Comparison of ENCODE assay signal across 16 mouse cellular contexts in the genomic region with DNA sequence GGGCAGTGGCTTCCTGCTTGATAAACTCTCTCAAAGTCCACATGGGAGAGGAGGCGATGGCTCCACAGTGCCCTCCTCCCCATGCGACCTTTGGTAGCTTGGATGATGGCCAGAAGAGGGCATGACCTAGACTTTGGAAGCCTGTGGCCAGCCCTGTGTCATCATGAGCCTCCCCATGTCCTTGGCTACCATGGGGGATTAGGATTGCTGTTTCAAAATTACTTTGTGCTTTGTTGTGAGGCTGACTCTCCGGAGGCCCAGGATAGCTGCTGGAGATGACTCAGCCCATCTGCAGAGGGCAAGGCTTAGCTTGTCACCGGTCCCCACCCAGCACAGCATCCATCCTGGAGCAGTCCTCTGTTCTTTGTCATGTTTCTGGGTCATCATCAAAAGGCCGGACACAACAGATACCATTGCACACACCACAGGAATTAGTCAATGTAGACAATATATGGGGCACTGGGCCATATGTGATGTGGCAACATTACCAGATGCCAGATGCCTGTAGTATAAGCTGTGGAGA. TPM values are rescaled to one million over a fixed set of nuclear protein-coding genes. Genes with fewer than 3 reads are reported as not detected.
DNase-seq lines count a peak whose midpoint lies in the region; ATAC-seq and TF ChIP-seq lines count a peak whose summit lies in the region.
"Had no signal": no experiment of that assay in that cellular context is flagged by ENCODE, and none has a peak within 500 bp of the region (broad histone marks: within the 10 kb centered on the region; RNA-seq: fewer than 3 reads in every experiment).

No protein-coding gene starts in this region.

- H3K9ac ChIP-seq in lung, embryonic 15.5 days = no peak overlapping the region
- no peak overlapping the region for H3K9ac ChIP-seq in stomach, postnatal 0 days (ENCODE audit: low read length)
- H3K9ac ChIP-seq in neural tube, embryonic 15.5 days (replicated peaks) = no peak overlapping the region
- H3K9ac ChIP-seq: embryonic facial prominence, embryonic 12.5 days; hindbrain, embryonic 14.5 days had no signal

- no peak overlapping the region for H3K4me2 ChIP-seq in lung, embryonic 15.5 days
- H3K4me2 ChIP-seq in stomach, postnatal 0 days (replicated peaks; ENCODE audit: low read depth) = no peak overlapping the region
- H3K4me2 ChIP-seq in neural tube, embryonic 15.5 days = no peak overlapping the region
- H3K4me2 ChIP-seq: embryonic facial prominence, embryonic 12.5 days; heart, embryonic 11.5 days; hindbrain, embryonic 14.5 days had no signal

- peak; percentile 33; the same call in 1 of the 2 replicates for ATAC-seq in lung, embryonic 15.5 days (ENCODE audit: borderline replicate concordance, extremely low read depth, low FRiP score, low TSS enrichment)
- ATAC-seq in stomach, postnatal 0 days (ENCODE audit: low FRiP score, low TSS enrichment) = peak; percentile 52; the same call in 1 of the 2 replicates
- no peak for ATAC-seq in neural tube, embryonic 15.5 days (ENCODE audit: low FRiP score)
- ATAC-seq: forebrain, embryonic 14.5 days had no signal

- no peak for TF ChIP-seq EP300 in stomach, postnatal 0 days (optimal IDR thresholded peaks at IDR 0.05)

- H3K9me3 ChIP-seq in lung, embryonic 15.5 days = no peaks in the 10 kb centered on the region
- H3K9me3 ChIP-seq in stomach, postnatal 0 days (ENCODE audit: control insufficient read depth, low read length) = no peaks in the 10 kb centered on the region
- H3K9me3 ChIP-seq in neural tube, embryonic 15.5 days (replicated peaks) = no peaks in the 10 kb centered on the region
- H3K9me3 ChIP-seq: embryonic facial prominence, embryonic 12.5 days had no signal

- 68% methylated on average over 5 of the region's 5 CpGs for WGBS in lung, embryonic 15.5 days
- 71% methylated on average over 5 of the region's 5 CpGs for WGBS in lung, adult 2 months
- 56% methylated on average over 5 of the region's 5 CpGs for WGBS in stomach, postnatal 0 days
- 84% methylated on average over 5 of the region's 5 CpGs for WGBS in neural tube, embryonic 15.5 days

- no peak overlapping the region for H3K4me3 ChIP-seq in lung, embryonic 15.5 days
- no peak overlapping the region for H3K4me3 ChIP-seq in lung, adult 2 months (replicated peaks; ENCODE audit: extremely low read depth, low read depth, low read length)
- no peak overlapping the region for H3K4me3 ChIP-seq in stomach, postnatal 0 days (ENCODE audit: low read depth, low read length)
- no peak overlapping the region for H3K4me3 ChIP-seq in neural tube, embryonic 15.5 days (replicated peaks)
- H3K4me3 ChIP-seq: embryonic facial prominence, embryonic 12.5 days; left cerebral cortex, adult 2 months had no signal

- no peak for TF ChIP-seq POLR2A in lung, adult 2 months (IDR thresholded peaks at IDR 0.05; ENCODE audit: borderline replicate concordance, extremely low read depth, low read depth, low read length)

- no peak for TF ChIP-seq CTCF in lung, adult 2 months (IDR thresholded peaks at IDR 0.05; ENCODE audit: insufficient read depth, low read length)
- no peak for TF ChIP-seq CTCF in stomach, postnatal 0 days (IDR thresholded peaks at IDR 0.05; ENCODE audit: low read depth)

- no peaks in the 10 kb centered on the region for H3K36me3 ChIP-seq in lung, embryonic 15.5 days
- H3K36me3 ChIP-seq in stomach, postnatal 0 days (ENCODE audit: control insufficient read depth, insufficient read depth, low read length) = no peaks in the 10 kb centered on the region
- H3K36me3 ChIP-seq in neural tube, embryonic 15.5 days = no peaks in the 10 kb centered on the region
- H3K36me3 ChIP-seq: embryonic facial prominence, embryonic 12.5 days had no signal

- no peak overlapping the region for H3K27ac ChIP-seq in lung, embryonic 15.5 days
- H3K27ac ChIP-seq in stomach, postnatal 0 days (replicated peaks) = no peak overlapping the region; the same call in none of the 2 replicates
- no peak overlapping the region for H3K27ac ChIP-seq in neural tube, embryonic 15.5 days (replicated peaks)
- H3K27ac ChIP-seq: embryonic facial prominence, embryonic 12.5 days; hindbrain, embryonic 14.5 days; left cerebral cortex, adult 2 months had no signal

- peaks cover 4% of the 10 kb centered on the region; the same call in 1 of the 2 replicates for H3K4me1 ChIP-seq in lung, embryonic 15.5 days
- no peaks in the 10 kb centered on the region for H3K4me1 ChIP-seq in lung, adult 2 months (ENCODE audit: control insufficient read depth, insufficient read depth, low read length)
- no peaks in the 10 kb centered on the region for H3K4me1 ChIP-seq in stomach, postnatal 0 days (replicated peaks; ENCODE audit: control insufficient read depth, insufficient read depth)
- no peaks in the 10 kb centered on the region for H3K4me1 ChIP-seq in neural tube, embryonic 15.5 days
- H3K4me1 ChIP-seq: embryonic facial prominence, embryonic 12.5 days had no signal

- DNase-seq in lung, adult 2 months = no peak
- DNase-seq in adrenal gland, postnatal 25 days = peak; percentile 21
- DNase-seq in kidney, postnatal 4 days = peak; percentile 23 to 52
- no peak for DNase-seq in stomach, postnatal 0 days (ENCODE audit: low spot score)
- DNase-seq in thymus, postnatal 36 days = no peak
- DNase-seq in urinary bladder, postnatal 10 days (ENCODE audit: low spot score) = no peak
- DNase-seq: cerebellum, adult 11-12 months; thymus, postnatal 14 days had no signal

- no peaks in the 10 kb centered on the region for H3K27me3 ChIP-seq in lung, embryonic 15.5 days
- no peaks in the 10 kb centered on the region for H3K27me3 ChIP-seq in stomach, postnatal 0 days (ENCODE audit: control insufficient read depth, insufficient read depth, low read length)
- no peaks in the 10 kb centered on the region for H3K27me3 ChIP-seq in neural tube, embryonic 15.5 days (replicated peaks)
- H3K27me3 ChIP-seq: CH12.LX; embryonic facial prominence, embryonic 12.5 days had no signal

RNA-seq across cellular contexts. Expression of gene Gpld1, which starts 34.9 kb away (rescaled TPM):
- 1.6 and 1.9 TPM in 2 replicates for polyA plus RNA-seq in lung, embryonic 15.5 days (2015; fragmentation: Nextera tagmentation; extraction: Ambion mirVana)
- 1.8 and 9.0 TPM in 2 replicates for polyA plus RNA-seq in lung, adult 2 months (2012; rRNA removed)
- 5.6 and 7.9 TPM in 2 replicates for total RNA-seq in adrenal gland, postnatal 25 days (2021)
- polyA plus RNA-seq in stomach, postnatal 0 days (2015; fragmentation: Nextera tagmentation; extraction: Ambion mirVana) = 25.6 and 26.0 TPM in 2 replicates
- polyA plus RNA-seq in neural tube, embryonic 15.5 days (2015; fragmentation: Nextera tagmentation; extraction: Ambion mirVana) = 2.2 and 3.1 TPM in 2 replicates

RNA-seq across cellular contexts. Expression of gene Aldh5a1, which starts 40.4 kb away (rescaled TPM):
- polyA plus RNA-seq in lung, embryonic 15.5 days (2015; fragmentation: Nextera tagmentation; extraction: Ambion mirVana) = 9.1 and 9.8 TPM in 2 replicates
- 3.8 TPM in 2 replicates for polyA plus RNA-seq in lung, adult 2 months (2012; rRNA removed)
- total RNA-seq in adrenal gland, postnatal 25 days (2021) = 16.7 and 21.9 TPM in 2 replicates
- polyA plus RNA-seq in stomach, postnatal 0 days (2015; fragmentation: Nextera tagmentation; extraction: Ambion mirVana) = 6.1 and 6.4 TPM in 2 replicates
- polyA plus RNA-seq in neural tube, embryonic 15.5 days (2015; fragmentation: Nextera tagmentation; extraction: Ambion mirVana) = 13.8 and 16.3 TPM in 2 replicates

RNA-seq across cellular contexts. Expression of gene Mrs2, which starts 42.3 kb away (rescaled TPM):
- 13.5 and 16.8 TPM in 2 replicates for polyA plus RNA-seq in lung, embryonic 15.5 days (2015; fragmentation: Nextera tagmentation; extraction: Ambion mirVana)
- polyA plus RNA-seq in lung, adult 2 months (2012; rRNA removed) = 16.6 and 19.5 TPM in 2 replicates
- 79.4 and 86.8 TPM in 2 replicates for total RNA-seq in adrenal gland, postnatal 25 days (2021)
- polyA plus RNA-seq in stomach, postnatal 0 days (2015; fragmentation: Nextera tagmentation; extraction: Ambion mirVana) = 13.9 and 16.4 TPM in 2 replicates
- polyA plus RNA-seq in neural tube, embryonic 15.5 days (2015; fragmentation: Nextera tagmentation; extraction: Ambion mirVana) = 14.9 and 15.8 TPM in 2 replicates

Comparison
In these comparisons a context has a peak if more than half of its experiments do, and no peak if none do; other contexts are left out.
1. DNase-seq: peak in adrenal gland, postnatal 25 days (single experiment) and kidney, postnatal 4 days (2 of 2); none in lung, adult 2 months (single experiment), stomach, postnatal 0 days (single experiment), thymus, postnatal 36 days (0 of 2) and urinary bladder, postnatal 10 days (single experiment).